Mouse (Mus musculus) hindbrain, embryonic 15.5 days (tissue): ENCODE data around the gene Olfr1288. TPM values are rescaled to one million over a fixed set of nuclear protein-coding genes. Genes with fewer than 3 reads are reported as not detected.

ENCODE experiments used
- ATAC-seq: fragments of 200-750 bp; cut with Nextera tagmentation; 2 replicates; pipeline ENCODE4 v1.8.0; 2017; ENCODE audit warnings: low read depth, moderate number of reproducible peaks, moderate TSS enrichment; ENCODE audit not compliant: low FRiP score
- H3K27ac ChIP-seq: fragments of 300-500 bp; sonication (generic); replicated peaks from 2 replicates; pipeline ENCODE4 v1.5.1; 2015; ENCODE audit warnings: mild to moderate bottlenecking, inconsistent platforms
- H3K27me3 ChIP-seq: fragments of 300-500 bp; sonication (generic); 2 replicates; pipeline ENCODE4 v1.6.1; 2015; ENCODE audit warnings: control low read depth, inconsistent platforms
- H3K36me3 ChIP-seq: fragments of 300-500 bp; sonication (generic); 2 replicates; pipeline ENCODE4 v1.6.1; 2015; ENCODE audit warnings: control low read depth, inconsistent platforms
- H3K4me1 ChIP-seq: fragments of 300-500 bp; sonication (generic); replicated peaks from 2 replicates; pipeline ENCODE4 v1.6.1; 2015; ENCODE audit warnings: control low read depth, inconsistent platforms
- H3K4me2 ChIP-seq: fragments of 300-500 bp; sonication (generic); 2 replicates; pipeline ENCODE4 v1.6.1; 2015; ENCODE audit warnings: moderate library complexity, mild to moderate bottlenecking, inconsistent platforms
- H3K4me3 ChIP-seq: fragments of 300-500 bp; sonication (generic); 2 replicates; pipeline ENCODE4 v1.5.1; 2015; ENCODE audit warnings: mild to moderate bottlenecking, inconsistent platforms
- H3K9ac ChIP-seq: fragments of 300-500 bp; sonication (generic); 2 replicates; pipeline ENCODE4 v1.6.1; 2015; ENCODE audit warnings: inconsistent platforms
- H3K9me3 ChIP-seq: fragments of 300-500 bp; sonication (generic); 2 replicates; pipeline ENCODE4 v1.6.1; 2016; ENCODE audit warnings: control low read depth, inconsistent platforms
- WGBS: fragments of 180-500 bp; shearing (Covaris S2); methylation state at CpG from one replicate; pipeline ENCODE4 v1.1.7; 2015; 5-methylcytosine and 5-hydroxymethylcytosine counted together
- polyA plus RNA-seq: library from polyadenylated mRNA; unstranded; fragments of >200 nt; fragmentation: Nextera tagmentation; extraction: Ambion mirVana; gene quantifications from 2 replicates; pipeline ENCODE4 v1.2.1, GENCODE M21; 2015

Gene Olfr1288
- not detected in 2 replicates for polyA plus RNA-seq

DNA sequence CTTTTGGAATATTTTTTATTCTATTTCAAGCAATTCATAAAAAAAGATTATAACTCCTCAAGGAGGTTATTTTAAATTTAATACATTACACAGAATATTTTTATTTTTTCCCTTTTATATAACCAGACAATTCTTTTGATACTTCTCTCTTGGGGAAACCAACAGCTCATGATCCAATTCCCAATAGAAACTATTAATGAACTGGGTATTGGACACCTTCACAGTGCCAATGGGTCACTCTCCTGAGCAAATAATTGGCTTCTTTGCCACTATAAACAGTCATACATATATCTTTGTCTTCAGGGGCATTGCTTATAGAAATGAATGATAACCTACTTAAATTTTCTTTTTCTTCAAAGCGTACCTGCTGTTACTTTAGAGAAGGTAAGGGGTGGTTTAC is at the start of gene Olfr1288:
Gene Olfr1288, plus strand, starts transcription at position 301 of the 400 bp plus-strand sequence.
- H3K27me3 ChIP-seq: no peaks in the 10 kb centered on the region
- H3K9ac ChIP-seq: no peak within 1 kb of the TSS
- no peak within 1 kb of the TSS for H3K4me3 ChIP-seq
- no peaks in the 10 kb centered on the region for H3K4me1 ChIP-seq
- no peak within 1 kb of the TSS for H3K27ac ChIP-seq
- WGBS: 96% methylated on average over 1 of the region's 1 CpGs
- H3K4me2 ChIP-seq: no peak within 1 kb of the TSS
- ATAC-seq: no peak
- no peaks in the 10 kb centered on the region for H3K36me3 ChIP-seq
- no peaks in the 10 kb centered on the region for H3K9me3 ChIP-seq

DNA sequence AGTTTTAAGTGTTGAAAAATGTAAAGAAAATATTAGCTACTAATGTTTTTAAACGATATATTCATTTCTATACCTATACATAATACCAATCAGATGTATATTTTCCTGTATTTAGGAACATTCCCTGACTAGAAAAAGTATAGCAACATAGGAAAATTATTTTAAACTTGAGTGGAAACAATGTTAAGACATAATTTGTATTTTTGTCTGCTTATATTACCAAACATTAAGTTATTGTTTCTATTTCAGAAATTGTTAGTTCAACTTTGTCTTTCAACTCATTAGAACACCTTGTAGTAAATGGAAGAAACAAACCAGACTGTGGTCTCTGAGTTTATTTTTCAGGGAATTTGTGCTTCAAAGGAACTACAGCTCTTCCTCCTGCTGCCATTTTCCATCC is 25.1 kb upstream of the Olfr1288 start, which contains the start of gene Olfr1287:
Gene Olfr1287, plus strand, starts transcription at position 301 of the 400 bp plus-strand sequence.
- Histone ChIP-seq H3K4me2 (no peak within 1 kb of the TSS), H3K9ac (no peak within 1 kb of the TSS), H3K9me3 (no peaks in the 10 kb centered on the region), H3K36me3 (no peaks in the 10 kb centered on the region), H3K27me3 (no peaks in the 10 kb centered on the region), H3K27ac (no peak within 1 kb of the TSS), H3K4me1 (no peaks in the 10 kb centered on the region), H3K4me3 (no peak within 1 kb of the TSS)
- WGBS: 69% methylated on average over 1 of the region's 1 CpGs
- ATAC-seq: no peak

DNA sequence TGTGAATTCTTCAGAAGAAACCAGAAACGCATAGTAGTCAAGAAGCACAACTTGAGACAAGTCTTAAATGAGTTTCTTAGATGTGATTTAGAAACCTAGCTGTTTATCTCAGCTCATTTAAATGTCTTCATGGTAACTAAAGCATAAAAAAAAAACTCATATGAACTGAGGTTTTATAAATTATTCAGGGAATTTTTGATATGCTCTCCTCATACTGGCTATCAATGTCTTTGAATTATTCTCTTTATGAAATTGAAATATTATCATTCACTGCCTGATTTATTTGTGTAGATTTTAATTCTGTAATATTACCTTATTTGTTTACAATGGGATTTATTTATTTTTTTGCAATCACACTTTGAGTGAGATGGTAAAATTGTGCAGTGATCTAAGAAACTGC is 6.6 kb downstream of the Olfr1288 start, which contains the start of gene Olfr1289:
Gene Olfr1289, plus strand, starts transcription at position 301 of the 400 bp plus-strand sequence.
- no peak for ATAC-seq
- Histone ChIP-seq H3K9me3 (no peaks in the 10 kb centered on the region), H3K4me2 (no peak within 1 kb of the TSS), H3K27me3 (no peaks in the 10 kb centered on the region), H3K4me1 (no peaks in the 10 kb centered on the region), H3K4me3 (no peak within 1 kb of the TSS), H3K36me3 (no peaks in the 10 kb centered on the region), H3K9ac (no peak within 1 kb of the TSS), H3K27ac (no peak within 1 kb of the TSS)
- 68% methylated on average over 1 of the region's 1 CpGs for WGBS

DNA sequence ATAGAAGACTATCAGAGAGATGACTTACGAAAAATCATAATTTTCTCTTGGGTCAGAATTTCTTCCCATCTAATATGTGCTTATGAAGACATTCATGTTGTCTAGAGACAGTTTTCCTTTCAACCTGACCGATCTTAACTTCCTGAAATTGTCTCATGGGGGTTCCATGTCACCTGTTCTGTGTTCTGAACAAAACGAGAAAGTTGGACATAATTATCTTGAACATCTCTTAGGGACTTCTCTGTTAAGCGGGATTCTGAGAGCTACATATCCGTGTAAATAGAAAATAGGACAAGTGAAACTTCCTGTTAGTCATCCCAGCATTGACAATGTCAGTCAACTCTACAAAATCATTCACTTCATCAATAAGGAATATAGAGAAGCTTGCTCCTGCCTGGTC is 19.8 kb downstream of the Olfr1288 start, which contains the start of gene Olfr1290:
Gene Olfr1290, minus strand, starts transcription at position 101 of the 400 bp plus-strand sequence.
- H3K4me3 ChIP-seq: no peak within 1 kb of the TSS
- 81% methylated on average over 5 of the region's 5 CpGs for WGBS

DNA sequence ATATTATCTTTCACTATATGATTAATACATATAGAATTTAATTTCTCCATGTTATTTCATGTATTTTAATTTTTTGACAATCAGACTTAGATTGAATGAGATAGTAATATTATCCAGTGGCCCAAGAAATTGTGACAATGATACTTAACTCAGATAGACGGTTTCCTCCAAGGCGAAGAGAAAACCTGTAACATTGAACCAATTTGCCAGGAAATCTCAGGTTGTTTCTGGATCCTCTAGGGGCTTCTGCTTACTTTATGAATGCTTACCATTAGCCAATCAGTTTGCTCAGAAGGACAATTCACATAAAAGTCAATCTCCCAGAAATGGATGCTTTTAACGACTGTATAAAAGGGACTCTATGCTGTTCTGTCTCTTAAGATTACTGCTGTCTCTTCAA is 23.0 kb downstream of the Olfr1288 start, which contains the start of gene Olfr1291-ps1:
Gene Olfr1291-ps1, plus strand, starts transcription at position 301 of the 400 bp plus-strand sequence.
- H3K4me2 ChIP-seq: no peak within 1 kb of the TSS
- H3K9ac ChIP-seq: no peak within 1 kb of the TSS
- no peak for ATAC-seq
- H3K4me3 ChIP-seq: no peak within 1 kb of the TSS
- H3K36me3 ChIP-seq: no peaks in the 10 kb centered on the region
- 93% methylated on average over 3 of the region's 3 CpGs for WGBS
- no peaks in the 10 kb centered on the region for H3K4me1 ChIP-seq
- H3K9me3 ChIP-seq: no peaks in the 10 kb centered on the region
- no peaks in the 10 kb centered on the region for H3K27me3 ChIP-seq
- no peak within 1 kb of the TSS for H3K27ac ChIP-seq

More for the DNA sequence above, 19.8 kb downstream of the Olfr1288 start, which contains the start of gene Olfr1290:
- Histone ChIP-seq H3K27me3 (no peaks in the 10 kb centered on the region), H3K4me2 (no peak within 1 kb of the TSS), H3K9ac (no peak within 1 kb of the TSS), H3K27ac (no peak within 1 kb of the TSS), H3K9me3 (no peaks in the 10 kb centered on the region), H3K4me1 (no peaks in the 10 kb centered on the region), H3K36me3 (no peaks in the 10 kb centered on the region)
- no peak for ATAC-seq

DNA sequence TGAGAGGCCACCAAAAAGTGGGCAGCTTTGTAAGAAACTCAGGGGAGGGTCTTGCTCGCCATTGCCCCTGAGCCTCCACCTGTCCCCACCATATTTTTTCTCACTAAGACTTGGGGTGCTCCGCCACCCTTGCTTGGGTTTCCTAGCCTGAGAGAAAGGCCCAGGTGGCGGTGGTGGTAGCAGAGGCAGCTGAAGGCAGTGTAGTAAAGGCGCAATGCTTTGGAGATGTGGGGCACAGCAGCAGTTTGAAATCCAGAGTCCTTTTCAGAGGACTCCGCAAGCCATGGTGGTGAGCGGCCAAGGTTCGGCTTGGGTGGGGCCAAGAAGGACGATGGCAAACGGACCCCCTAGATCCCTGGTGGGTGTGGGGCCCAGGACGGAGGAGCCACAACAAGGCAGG is 43.5 kb downstream of the Olfr1288 start:
- WGBS: 91% methylated on average over 10 of the region's 10 CpGs
- Histone ChIP-seq H3K4me1 (no peaks in the 10 kb centered on the region), H3K4me2 (no peak overlapping the region), H3K36me3 (no peaks in the 10 kb centered on the region), H3K27me3 (no peaks in the 10 kb centered on the region), H3K27ac (no peak overlapping the region), H3K4me3 (no peak overlapping the region), H3K9me3 (peaks cover 5% of the 10 kb centered on the region; the same call in 1 of the 2 replicates), H3K9ac (no peak overlapping the region)
- ATAC-seq: no peak

DNA sequence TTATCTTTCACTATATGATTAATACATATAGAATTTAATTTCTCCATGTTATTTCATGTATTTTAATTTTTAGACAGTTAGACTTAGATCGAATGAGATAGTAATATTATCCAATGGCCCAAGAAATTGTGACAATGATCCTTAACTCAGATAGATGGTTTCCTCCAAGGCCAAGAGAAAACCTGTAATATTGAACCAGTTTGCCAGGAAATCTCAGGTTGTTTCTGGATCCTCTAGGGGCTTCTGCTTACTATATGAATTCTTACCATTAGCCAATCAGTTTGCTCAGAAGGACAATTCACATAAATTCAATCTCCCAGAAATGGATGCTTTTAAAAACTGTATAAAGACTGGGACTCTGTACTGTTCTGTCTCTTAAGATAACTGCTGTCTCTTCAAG is 51.0 kb downstream of the Olfr1288 start, which contains the start of gene Olfr1293-ps:
Gene Olfr1293-ps, plus strand, starts transcription at position 301 of the 400 bp plus-strand sequence.
- no peak within 1 kb of the TSS for H3K9ac ChIP-seq
- no peak within 1 kb of the TSS for H3K4me3 ChIP-seq
- WGBS: 90% methylated on average over 1 of the region's 1 CpGs
- no peak within 1 kb of the TSS for H3K27ac ChIP-seq
- ATAC-seq: no peak
- H3K27me3 ChIP-seq: no peaks in the 10 kb centered on the region
- H3K36me3 ChIP-seq: no peaks in the 10 kb centered on the region
- H3K9me3 ChIP-seq: 0 out of 2 replicates have a peak, but pooled peaks cover under 1% of the 10 kb centered on the region
- H3K4me1 ChIP-seq: no peaks in the 10 kb centered on the region
- no peak within 1 kb of the TSS for H3K4me2 ChIP-seq

Other genes with a start within 250 kb of the Olfr1288 start
- not detected in 2 replicates for gene 4930430A15Rik, start 244.5 kb upstream of the Olfr1288 start, polyA plus RNA-seq
- gene Olfr1275, start 238.8 kb upstream of the Olfr1288 start, polyA plus RNA-seq: not detected in 2 replicates
- gene Olfr1276, start 219.6 kb upstream of the Olfr1288 start, polyA plus RNA-seq: not detected in 2 replicates
- not detected in 2 replicates for gene Olfr1277, start 200.0 kb upstream of the Olfr1288 start, polyA plus RNA-seq
- gene Olfr1278, start 184.0 kb upstream of the Olfr1288 start, polyA plus RNA-seq: not detected in 2 replicates
- gene Olfr1279, start 173.5 kb upstream of the Olfr1288 start, polyA plus RNA-seq: not detected in 2 replicates
- not detected in 2 replicates for gene Olfr1280, start 160.1 kb upstream of the Olfr1288 start, polyA plus RNA-seq
- gene Olfr1281, start 147.6 kb upstream of the Olfr1288 start, polyA plus RNA-seq: not detected in 2 replicates
- gene Olfr1282, start 138.0 kb upstream of the Olfr1288 start, polyA plus RNA-seq: not detected in 2 replicates
- not detected in 2 replicates for gene Olfr1283, start 107.3 kb upstream of the Olfr1288 start, polyA plus RNA-seq
- gene Olfr1284, start 98.6 kb upstream of the Olfr1288 start, polyA plus RNA-seq: not detected in 2 replicates
- not detected in 2 replicates for gene Olfr1286, start 51.0 kb upstream of the Olfr1288 start, polyA plus RNA-seq
- gene Olfr1287, start 25.0 kb upstream of the Olfr1288 start, polyA plus RNA-seq: not detected in 2 replicates
- gene Olfr1289, start 6.7 kb downstream of the Olfr1288 start, polyA plus RNA-seq: not detected in 2 replicates
- gene Olfr1290, start 19.7 kb downstream of the Olfr1288 start, polyA plus RNA-seq: not detected in 2 replicates
- not detected in 2 replicates for gene Olfr1291-ps1, start 23.1 kb downstream of the Olfr1288 start, polyA plus RNA-seq
- not detected in 2 replicates for gene Olfr1293-ps, start 51.1 kb downstream of the Olfr1288 start, polyA plus RNA-seq
- not detected in 2 replicates for gene Olfr1294, start 66.2 kb downstream of the Olfr1288 start, polyA plus RNA-seq
- not detected in 2 replicates for gene Olfr1295, start 95.6 kb downstream of the Olfr1288 start, polyA plus RNA-seq
- gene Olfr1297, start 152.4 kb downstream of the Olfr1288 start, polyA plus RNA-seq: not detected in 2 replicates
- not detected in 2 replicates for gene Olfr1298, start 175.1 kb downstream of the Olfr1288 start, polyA plus RNA-seq
- not detected in 2 replicates for gene Olfr1299, start 187.3 kb downstream of the Olfr1288 start, polyA plus RNA-seq